Mouse (Mus musculus): ENCODE data around the gene Acvr2b.

Gene Acvr2b

GRCm38 (mm10) chr9:119404090-119404489 is 2.2 kb downstream of the Acvr2b start:
- no peak for ATAC-seq (ENCODE audit: insufficient number of reproducible peaks, low FRiP score, low TSS enrichment)

DNA sequence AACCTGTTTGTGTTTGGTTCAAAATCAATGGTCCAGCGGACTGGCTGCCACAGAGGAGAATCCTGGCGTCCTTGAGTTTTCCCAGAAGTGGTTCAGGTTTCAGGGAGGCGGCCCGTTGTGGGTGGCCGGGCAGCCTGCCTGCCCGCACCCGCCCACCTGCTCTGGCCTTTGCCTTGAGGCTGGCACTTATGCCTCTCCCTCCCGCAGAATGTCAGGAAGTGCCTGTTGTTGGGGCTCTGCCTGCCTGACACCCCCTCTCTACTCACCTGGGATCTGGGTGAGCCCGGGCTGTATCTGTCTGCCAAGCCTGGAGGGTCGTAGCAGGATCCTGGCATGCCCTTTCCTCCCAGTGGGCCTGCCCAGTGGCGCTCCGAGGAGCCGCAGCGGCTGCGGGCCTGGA is 6.0 kb downstream of the Acvr2b start:
- 0 out of 2 replicates have a peak, but pooled peaks have one; percentile 22 for ATAC-seq (ENCODE audit: insufficient number of reproducible peaks, low FRiP score, low TSS enrichment)

DNA sequence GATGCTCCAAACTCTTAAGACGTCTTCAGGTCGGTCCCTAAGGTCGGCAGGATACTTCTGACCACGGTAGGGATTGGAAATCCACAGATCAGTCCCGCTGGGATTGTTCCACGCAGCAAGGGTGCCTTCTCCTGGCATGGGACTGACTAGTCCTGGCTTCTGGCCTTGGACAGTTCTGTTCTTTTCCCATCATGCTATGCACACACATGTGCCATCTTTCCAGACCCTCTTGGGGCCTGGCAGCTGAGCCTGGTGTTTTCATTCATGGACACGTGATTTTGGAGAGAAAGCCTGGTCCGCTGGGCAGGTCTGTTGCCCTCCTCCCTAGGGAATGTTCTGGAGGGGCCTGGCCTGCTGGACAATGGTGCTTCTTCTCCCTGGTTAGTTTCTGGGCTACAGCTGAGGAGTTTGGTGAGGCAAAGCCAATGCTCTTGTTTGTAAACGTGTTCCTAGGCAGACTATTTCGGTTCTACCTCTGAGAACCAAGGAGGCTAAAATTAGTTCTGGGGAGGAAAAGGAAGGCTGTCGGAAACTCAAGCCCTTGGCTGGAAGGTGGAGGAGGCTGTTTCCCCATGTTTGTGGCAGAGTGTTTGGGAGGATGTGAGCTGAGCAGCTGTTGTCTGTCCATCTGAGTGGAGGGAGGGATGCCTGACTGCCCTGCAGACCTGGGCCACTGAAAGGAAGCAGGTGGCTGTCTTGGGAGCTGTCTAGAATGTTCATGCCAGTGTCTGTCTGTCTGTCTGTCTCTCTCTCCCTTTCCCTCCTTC is 7.2 kb downstream of the Acvr2b start:
- ATAC-seq (ENCODE audit: insufficient number of reproducible peaks, low FRiP score, low TSS enrichment): no peak

DNA sequence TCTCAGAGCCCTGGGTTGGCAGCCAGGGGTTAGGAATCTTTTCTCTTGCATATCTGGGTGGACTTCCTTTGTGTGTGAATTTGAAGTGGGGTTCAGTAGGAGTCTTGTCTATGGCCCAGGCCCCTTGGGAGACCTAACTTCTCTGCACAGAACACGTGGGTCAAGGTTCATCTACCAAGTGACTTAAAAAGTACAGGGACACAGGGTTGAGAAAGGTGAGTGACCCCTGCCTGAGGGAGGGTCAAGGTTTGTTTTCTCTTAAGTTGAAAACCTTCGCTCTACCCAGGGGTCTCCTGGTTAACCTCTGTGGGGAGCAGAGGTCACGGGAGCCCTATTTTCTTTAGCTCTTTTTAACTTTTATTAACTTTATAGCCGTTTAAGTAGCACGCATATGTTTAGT is 7.9 kb downstream of the Acvr2b start:
- no peak for ATAC-seq (ENCODE audit: insufficient number of reproducible peaks, low FRiP score, low TSS enrichment)

DNA sequence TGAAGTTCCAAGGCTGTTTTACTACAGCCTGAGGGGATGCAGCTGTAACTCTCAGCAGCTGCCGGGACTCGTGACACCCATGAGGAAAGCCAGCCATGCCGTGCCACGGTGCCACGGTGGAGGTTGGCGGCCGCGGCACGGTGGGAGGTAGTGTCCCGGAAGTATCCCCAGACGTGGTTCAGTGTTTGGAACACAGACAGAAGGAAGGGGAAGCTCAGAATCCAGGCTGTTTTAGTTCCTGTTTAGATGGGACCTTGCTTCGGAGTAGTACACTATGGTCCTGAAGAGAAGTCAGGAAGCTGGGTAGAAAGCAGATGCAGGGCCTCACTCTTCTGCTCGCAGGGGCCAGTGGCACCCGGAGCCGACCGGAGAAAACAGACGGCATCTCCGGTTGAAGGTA is 16.1 kb downstream of the Acvr2b start:
- ATAC-seq (ENCODE audit: insufficient number of reproducible peaks, low FRiP score, low TSS enrichment): no peak

GRCm38 (mm10) chr9:119419852-119420438 is 18.0 kb downstream of the Acvr2b start:
- peak; percentile 64; the same call in 1 of the 2 replicates for ATAC-seq (ENCODE audit: insufficient number of reproducible peaks, low FRiP score, low TSS enrichment)

GRCm38 (mm10) chr9:119425217-119425975 is 23.5 kb downstream of the Acvr2b start:
- peak; percentile 12; the same call in 1 of the 2 replicates for ATAC-seq (ENCODE audit: insufficient number of reproducible peaks, low FRiP score, low TSS enrichment)

- ATAC-seq (ENCODE audit: insufficient number of reproducible peaks, low FRiP score, low TSS enrichment): no peak
Observed at GRCm38 (mm10) chr9:119425976-119426415, 24.1 kb downstream of the Acvr2b start.

DNA sequence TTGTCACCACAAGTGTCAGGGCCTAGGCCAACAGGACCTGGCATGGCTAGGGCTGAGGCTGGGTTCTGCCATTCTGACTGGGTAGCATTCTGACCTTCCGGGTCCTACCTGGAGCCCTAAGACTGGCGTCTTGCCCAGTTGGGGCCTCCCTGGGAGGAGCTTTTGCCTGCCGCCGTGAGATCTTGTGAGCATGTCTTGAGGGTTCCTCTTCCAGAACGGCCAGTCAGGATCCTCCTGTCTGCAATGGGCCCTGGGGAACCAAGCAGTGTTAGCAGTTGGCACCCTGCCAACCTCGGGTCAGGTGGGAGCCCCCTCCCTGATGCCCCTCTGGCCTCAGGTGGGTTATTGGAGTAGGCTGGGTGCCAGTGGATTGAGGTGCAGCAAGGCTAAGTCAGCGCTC is 24.6 kb downstream of the Acvr2b start:
- ATAC-seq (ENCODE audit: insufficient number of reproducible peaks, low FRiP score, low TSS enrichment): no peak

GRCm38 (mm10) chr9:119430311-119430710 is 28.4 kb downstream of the Acvr2b start:
- peak; percentile 69; the same call in 1 of the 2 replicates for ATAC-seq (ENCODE audit: insufficient number of reproducible peaks, low FRiP score, low TSS enrichment)

GRCm38 (mm10) chr9:119435855-119436254 is 33.9 kb downstream of the Acvr2b start:
- no peak for ATAC-seq (ENCODE audit: insufficient number of reproducible peaks, low FRiP score, low TSS enrichment)

- ATAC-seq (ENCODE audit: insufficient number of reproducible peaks, low FRiP score, low TSS enrichment): no peak
Observed at GRCm38 (mm10) chr9:119438065-119438464, 36.1 kb downstream of the Acvr2b start.

DNA sequence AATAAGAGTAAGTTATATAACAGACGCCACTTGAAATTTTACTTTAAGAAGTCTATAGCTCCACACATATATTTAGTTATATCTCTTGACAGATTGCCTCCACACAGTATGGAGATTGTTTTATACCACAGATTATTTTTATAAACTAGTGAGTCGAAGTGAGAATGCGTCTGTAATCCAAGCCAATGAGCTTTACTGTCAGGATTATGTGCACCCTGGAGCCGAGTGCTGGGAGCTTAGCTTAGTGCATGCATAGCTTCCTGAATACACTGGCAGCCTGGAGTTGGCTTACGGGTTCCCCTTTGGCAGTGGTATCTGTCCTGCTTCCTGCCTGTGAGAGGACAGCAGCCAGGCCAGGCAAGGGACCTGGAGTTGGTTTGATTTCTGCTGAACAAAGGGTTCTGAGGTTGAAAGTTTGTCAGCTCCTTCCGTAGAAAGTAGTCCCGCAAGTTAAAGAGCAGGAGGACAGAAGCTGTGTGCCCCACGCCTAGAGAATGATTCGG is 36.6 kb downstream of the Acvr2b start:
- no peak for ATAC-seq (ENCODE audit: insufficient number of reproducible peaks, low FRiP score, low TSS enrichment)

GRCm38 (mm10) chr9:119444738-119445429 is 43.0 kb downstream of the Acvr2b start, which contains the start of gene Exog:
TSS of gene Exog (plus strand) at chr9:119444943.
- peak; percentile 94 for ATAC-seq (ENCODE audit: insufficient number of reproducible peaks, low FRiP score, low TSS enrichment)

GRCm38 (mm10) chr9:119445737-119446136 is 43.8 kb downstream of the Acvr2b start:
- ATAC-seq (ENCODE audit: insufficient number of reproducible peaks, low FRiP score, low TSS enrichment): no peak

- no peak for ATAC-seq (ENCODE audit: insufficient number of reproducible peaks, low FRiP score, low TSS enrichment)
Observed at GRCm38 (mm10) chr9:119455967-119456366, 54.0 kb downstream of the Acvr2b start.

- ATAC-seq (ENCODE audit: insufficient number of reproducible peaks, low FRiP score, low TSS enrichment): no peak
Observed at GRCm38 (mm10) chr9:119457122-119457521, 55.2 kb downstream of the Acvr2b start.

- peak; percentile 62; the same call in 1 of the 2 replicates for ATAC-seq (ENCODE audit: insufficient number of reproducible peaks, low FRiP score, low TSS enrichment)
Observed at GRCm38 (mm10) chr9:119460410-119460809, 58.5 kb downstream of the Acvr2b start.

- ATAC-seq (ENCODE audit: insufficient number of reproducible peaks, low FRiP score, low TSS enrichment): no peak
Observed at GRCm38 (mm10) chr9:119465056-119465455, 63.1 kb downstream of the Acvr2b start.

GRCm38 (mm10) chr9:119465595-119465994 is 63.7 kb downstream of the Acvr2b start:
- no peak for ATAC-seq (ENCODE audit: insufficient number of reproducible peaks, low FRiP score, low TSS enrichment)

Measured in cerebellum, adult (tissue).